Mouse (Mus musculus) embryo, embryonic 11 days (tissue): ENCODE measurements around the gene Bgn.

ENCODE experiments used
- DNase-seq: peaks from one replicate; pipeline ENCODE4 v3.0.0-alpha.2; 2015

The Bgn gene

DNA sequence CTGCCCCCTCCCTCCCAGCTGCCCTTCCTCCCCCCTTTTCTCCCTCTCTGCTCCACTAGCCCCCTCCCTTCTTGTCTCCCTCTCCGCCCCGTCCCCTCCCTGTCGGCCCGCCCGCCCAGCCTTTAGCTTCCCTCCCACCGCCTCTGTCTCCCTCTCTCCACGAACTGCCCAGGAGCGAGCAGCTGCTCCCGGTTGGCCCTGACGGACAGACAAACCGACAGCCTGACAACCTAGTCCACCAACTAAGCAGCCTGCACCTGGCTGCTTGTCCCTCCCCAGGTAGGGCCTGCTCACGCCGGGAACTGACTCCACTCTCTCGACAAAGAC is at the start of gene Bgn:
Bgn (plus strand) TSS at position 119 of the 327 bp plus-strand sequence.
- DNase-seq = peak; percentile 32

DNA sequence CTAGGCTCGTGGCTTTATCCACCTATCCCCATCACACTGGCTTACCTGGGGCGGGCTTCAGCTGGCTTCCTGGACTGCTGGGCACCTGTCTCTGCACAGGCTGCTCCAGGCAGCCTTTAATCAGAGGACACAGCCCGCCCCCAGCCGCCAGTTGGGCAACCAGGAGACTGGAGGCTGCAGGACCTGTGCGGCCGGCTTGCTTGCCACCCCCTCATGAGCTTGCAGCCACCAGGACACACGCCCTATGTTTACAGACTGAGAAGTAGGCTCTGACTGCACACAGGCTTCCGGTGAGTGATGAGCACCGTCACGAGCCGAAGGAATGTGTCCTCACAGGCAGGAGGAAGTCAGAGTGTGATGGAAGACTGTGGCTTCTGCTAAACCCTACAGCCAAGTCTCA is 48.1 kb upstream of the Bgn start, which contains the start of gene Trex2:
Trex2 (minus strand) TSS at position 93 of the 400 bp plus-strand sequence.
- no peak for DNase-seq

DNA sequence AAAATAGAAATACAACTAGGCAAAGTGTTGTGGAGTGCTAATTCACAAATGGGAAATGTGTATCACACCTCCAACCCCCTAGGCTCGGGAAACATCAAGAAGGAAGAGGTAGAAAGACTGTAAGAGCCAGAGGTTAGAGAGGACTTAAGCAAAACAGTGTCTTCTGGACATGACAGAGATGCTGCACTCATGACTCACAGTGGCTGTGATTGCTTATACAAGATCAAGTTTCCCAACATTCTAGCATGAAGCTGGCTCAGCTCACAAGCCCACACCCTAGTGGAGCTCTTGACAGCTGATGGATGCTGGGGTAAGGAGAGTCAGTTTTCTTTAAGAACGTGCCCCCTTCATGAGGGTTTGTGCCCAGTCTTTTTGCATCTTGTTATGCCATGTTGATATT is 42.0 kb upstream of the Bgn start:
- DNase-seq = no peak

DNA sequence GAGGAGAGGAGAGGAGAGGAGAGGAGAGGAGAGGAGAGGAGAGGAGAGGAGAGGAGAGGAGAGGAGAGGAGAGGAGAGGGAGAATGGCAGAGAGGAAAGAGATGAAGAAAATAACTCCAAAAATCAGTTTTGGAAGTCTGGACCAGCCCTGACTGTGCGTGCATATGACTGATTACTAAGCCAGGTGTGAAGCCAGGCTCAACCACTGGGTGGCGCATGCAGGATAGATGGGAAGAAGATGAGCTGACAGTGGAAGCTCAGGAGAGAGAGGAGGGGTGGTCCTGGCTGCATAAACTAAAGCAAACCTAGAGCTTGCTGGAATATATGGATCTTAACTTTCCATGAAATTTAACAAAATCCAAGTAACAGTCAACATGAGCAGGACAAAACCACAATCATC is 31.5 kb upstream of the Bgn start:
- DNase-seq = peak; percentile 46

DNA sequence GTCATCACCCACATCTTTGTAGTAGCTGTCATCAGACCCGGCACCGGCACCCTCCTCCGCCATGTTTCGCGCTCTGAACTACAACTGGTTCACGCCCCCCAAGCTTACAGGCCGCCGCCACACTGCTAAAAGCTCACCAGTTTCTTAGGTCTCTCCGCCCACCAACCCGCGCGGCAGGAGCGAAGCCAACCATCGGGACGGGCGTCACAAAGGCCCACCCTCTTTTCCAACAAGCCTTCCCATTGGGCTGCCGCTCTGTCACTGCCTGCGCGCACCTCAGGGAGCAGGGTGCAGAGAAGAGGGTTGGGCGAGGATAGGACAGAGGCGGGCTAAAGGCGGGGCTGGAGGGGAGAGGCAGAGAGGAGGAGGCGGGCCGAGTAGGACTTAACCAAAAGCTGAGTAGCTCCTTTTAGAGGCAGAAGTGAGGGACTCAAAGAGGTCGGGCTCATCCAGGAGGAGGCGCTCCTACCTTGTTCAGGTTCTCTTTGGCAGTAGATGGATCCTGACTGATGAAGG is 24.5 kb upstream of the Bgn start, which contains the start of gene Haus7:
Haus7 (minus strand) TSS at position 168 of the 516 bp plus-strand sequence.
- peak; percentile 92 for DNase-seq

DNA sequence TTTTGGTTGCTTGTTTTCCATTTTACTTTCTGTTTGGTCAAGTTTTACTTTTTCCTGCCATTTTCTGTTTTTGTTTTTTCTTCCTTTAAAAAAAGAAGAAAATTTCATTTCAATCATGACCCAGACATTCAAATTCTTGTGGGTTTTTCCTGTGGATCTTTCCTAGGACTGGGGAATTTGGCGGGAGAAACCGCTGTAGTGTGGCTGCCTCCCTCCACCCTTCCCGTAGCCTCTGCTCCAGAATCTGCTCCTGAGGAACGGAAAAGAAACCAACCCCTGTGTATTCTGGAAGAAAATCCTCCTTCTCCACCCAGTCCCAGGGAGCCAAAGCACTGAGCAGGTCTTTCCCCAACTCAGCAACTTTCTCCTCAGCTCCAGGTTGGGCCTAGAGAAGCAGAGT is 22.6 kb upstream of the Bgn start:
- no peak for DNase-seq

DNA sequence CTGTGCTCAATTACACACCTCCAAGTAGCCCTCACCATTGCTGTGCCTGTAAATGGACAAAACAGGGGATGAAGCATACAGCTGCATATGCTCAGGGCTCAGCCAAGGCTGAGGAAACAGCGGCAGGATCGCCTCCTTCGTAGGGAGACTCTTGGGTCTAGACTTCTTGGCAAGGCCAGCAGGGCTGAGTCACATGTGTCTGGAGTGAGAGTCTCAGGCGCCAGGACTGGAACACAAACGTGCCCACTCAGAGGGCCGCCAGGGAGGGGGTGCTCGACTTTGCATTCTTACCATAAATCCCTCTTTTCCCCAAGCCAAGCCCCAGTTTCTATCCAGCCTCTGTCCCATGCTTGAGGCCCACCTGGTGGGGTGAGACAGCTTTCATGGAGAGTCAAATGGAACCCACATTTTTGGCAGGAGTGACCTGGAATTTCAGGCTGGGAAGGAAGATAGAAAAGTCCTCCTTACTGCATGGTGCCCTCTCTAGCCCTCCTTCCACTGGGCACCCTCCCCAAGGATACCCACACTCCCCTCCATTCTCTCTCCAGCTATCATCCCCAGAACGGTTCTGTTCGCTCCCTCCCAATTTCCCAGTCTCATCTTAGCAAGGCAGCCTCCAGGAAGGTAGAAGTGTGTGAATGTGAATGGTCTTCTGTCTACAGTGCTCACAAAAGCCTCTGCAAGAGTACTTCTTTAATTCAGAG is 17.8 kb upstream of the Bgn start:
- no peak for DNase-seq

DNA sequence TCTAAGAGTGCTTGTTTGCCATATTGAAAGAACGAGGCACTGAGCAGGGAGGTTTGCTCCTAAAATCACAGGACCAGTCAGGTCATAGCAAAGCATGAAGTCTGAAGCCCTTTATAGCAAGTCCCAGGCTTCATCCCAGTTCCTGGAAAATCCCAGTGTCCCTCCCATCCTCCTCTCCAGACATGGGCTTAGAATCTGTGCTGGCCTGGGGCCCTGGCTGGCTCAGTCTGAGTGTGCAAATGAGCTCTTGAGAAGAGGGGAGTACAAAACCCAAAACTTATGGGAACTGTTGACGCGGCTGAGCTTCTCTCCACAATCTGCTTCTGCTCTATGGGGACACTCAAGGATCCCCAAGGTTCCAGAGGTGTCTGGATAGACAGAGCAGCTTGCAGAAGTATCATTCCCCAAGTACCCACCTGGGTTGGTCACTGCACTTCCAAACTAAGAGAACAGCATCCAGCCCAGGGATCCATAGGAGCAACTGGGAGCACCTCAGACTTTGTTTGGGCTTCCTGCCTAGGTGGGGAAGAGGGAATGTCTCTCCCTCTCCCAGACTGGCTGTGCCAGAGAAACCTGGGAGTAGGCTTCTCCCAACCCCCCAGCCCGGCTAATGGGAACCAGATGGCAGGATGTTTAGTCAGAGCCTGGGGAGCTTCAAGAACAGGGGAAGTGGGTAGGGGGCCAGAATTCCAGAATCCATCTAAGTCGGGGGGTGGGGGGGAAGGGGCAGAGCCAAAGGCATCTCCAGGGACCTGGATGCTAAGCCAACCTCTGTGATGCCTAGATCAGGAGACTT is 15.8 kb upstream of the Bgn start:
- DNase-seq = peak; percentile 73

DNA sequence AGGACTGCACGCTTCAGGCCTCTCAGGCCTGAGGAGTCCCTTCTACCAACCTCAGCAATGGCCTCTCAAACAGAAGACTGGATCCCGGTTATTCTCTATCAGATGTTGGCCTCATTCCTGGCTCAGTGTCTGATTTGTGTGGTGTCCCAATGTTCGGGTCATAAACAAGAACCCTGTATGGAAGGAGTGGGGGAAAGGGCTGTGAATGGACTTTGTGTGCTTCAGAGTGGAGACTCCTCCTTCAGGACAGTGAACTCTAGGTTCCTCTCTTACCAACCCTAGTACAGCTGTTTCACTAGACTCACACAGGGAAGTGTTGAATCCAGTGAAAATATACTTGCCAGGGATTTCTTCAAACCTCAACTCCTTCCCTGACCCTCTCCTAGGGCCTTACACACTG is 15.1 kb upstream of the Bgn start:
- no peak for DNase-seq

DNA sequence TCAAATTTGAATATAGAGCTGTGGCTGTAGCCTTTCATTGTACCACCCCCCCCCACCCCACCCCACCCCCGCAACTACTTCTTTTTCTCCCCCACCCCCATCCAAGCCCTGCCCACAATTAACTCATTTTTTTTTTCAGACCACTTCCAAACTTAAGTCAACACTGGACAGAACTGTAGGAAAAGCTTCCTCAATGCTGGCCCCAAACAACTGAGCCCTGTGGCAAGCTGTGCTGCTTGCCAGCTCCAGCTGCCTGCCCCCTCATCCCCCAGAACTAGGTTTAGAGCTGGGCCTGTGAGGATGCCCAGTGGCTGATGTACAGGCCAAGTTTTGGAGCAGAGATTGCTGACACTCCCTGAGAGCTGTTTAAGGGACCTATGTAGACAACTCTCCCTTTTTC is 14.7 kb upstream of the Bgn start:
- no peak for DNase-seq

DNA sequence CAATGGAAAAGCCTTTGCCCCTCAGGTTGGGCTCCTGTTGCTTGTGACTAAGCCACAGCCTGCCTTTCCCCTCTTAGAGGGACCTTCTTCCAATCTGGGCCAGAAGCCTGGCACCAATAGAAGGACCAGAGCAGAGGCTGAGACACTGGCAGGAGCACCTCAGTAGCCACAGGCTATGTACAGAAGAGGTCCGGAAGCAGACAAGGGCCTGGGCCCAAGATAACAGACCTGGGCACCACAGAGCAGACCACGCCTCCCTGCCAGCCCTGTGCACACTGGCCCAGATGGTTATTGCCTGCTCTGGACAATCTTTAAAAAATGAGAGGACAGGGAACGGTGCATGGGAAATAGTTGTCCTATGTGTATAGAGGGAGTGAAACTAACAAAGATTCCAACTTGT is 11.6 kb upstream of the Bgn start:
- no peak for DNase-seq

DNA sequence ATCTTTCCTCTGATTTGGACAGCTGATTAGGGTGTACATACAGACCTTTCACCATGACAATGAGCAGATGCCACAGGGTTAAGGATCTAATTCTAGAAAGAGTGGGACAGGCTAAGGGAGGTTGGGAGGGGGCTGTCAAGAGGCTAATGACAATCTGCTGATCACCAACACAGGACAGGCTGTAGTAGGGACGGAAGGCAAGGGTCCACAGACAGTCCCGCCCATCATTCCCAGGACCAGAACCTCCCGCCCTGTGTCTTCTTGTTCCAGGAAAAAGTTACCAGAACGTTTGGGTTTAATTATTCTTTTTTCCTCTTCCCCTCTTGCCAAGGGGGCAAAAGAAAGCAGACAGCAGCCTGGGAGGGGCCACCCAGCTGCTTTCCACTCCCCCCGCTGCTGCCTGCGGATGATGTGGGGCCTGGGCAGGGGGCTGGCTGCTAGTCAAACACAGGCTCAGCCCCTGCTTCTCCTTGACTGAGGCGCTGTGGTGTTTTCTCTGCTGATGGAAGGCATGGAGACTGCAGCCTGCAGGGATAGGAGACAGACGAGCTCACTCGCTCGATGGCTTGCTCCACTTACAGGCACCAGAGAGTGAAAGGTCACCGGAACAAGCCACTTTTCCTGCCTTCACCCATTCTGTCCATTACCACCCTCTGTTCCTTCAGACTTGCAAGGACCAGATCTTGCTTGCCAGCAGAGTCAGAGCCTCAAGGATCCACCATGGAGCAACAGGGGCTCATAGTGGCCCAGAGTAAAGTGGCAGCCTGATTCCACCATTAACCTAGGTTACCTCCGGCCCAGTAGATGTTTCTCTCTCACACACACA is 8.8 kb upstream of the Bgn start:
- peak; percentile 30 for DNase-seq

DNA sequence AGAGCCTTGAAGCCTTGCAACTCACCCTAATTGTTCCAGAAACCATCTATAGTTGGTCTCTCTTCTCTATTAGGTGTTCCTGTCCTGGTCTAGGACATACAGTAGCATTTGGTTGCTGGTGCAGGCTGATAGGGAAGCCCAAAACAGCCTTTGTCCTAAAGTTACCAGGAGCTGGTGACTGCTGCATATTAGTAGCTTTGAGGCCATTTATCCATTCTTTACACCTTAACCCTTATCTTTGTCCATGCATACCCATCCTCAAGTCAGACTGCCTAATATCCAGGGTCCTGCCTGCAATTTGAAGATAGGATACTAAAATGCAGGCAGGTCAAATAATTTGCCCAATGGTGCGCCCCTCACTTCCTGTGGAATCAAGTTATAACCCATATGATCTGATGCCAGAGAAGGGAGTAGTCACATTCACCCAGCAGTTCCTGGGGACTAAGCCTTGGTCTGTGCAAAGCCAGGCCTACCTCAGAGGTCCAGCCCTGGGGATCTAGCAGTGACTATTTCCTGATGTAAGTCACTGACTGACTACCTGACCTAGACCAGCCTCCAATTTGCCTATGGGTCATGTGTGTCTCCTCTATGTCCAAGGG is 7.6 kb upstream of the Bgn start:
- DNase-seq = no peak

DNA sequence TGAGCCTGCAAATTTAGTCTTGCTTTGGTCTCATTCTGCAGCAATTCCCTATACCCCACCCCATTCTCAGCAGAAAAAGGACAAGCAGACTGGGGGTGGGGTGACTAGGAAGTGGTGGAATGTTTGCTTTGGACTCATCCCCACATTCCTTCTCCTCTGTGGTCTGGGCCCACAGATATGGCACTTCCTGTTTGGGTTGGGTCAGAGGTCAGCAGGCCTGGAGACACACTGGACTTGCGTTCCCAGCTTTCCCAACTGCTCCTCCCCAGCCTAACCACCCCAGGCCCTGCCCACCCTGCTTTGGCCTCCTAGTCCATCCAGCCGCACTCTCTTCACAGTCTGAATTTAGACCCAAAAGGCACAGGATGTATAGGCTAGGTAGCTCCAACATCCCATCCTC is 6.8 kb upstream of the Bgn start:
- peak; percentile 38 for DNase-seq

DNA sequence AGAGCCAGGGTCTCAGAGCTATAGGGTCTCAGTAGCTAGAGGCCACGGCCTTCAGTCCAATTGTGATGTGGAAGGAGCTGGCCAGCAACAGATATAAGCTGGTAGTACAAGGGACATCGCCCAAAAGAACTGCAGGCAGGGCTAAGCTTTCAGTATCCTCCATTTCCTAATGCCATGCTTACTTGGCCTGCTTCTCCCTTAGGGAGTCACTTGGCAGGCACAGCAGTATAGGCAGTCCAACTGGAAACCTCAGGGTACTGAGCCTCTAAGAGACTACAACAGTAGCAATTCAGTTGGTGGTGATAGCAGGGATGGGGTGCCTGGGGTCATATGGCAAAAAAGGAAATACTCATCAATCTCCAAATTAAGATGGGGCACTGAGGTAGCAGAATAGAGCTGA is 5.9 kb upstream of the Bgn start:
- no peak for DNase-seq

DNA sequence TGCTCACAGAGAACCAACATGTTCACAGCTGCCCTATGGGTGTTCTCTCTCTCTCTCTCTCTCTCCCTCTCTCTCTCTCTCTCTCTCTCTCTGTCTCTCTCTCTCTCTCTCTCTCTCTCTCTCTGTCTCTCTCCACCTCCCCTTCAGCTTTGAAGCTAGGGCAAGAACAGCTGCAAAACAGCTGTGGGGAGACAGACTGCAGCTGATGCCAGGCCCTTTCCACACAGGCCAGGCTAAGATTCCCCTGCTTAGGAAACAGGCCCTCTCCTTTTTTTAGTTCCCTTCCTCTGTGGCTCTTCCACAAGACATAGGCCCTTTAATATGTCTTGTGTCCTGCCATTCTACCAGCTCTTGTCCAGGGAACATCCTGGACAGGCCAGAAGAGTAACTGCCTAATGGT is 3.7 kb upstream of the Bgn start:
- DNase-seq = no peak

DNA sequence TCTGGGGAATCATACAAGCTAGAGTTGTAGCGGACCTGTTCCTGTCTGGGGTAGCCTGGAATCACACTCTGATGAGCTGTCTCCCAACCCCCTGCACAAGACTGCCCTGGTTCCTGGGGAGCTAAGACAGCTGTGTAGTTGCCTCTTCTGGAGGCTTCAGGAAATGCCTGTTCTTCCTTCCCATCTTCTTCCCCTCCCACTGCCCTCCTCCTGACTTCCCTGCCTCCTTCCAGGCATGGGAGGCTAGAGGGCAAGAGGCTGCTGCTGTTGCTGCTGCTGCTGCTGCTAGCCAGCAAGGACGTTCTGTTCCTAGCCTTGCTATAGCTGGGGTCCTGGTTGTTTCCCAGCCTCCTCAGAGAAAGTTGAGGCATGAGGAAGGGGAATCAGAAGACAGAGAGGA is 3.1 kb upstream of the Bgn start:
- DNase-seq = no peak

DNA sequence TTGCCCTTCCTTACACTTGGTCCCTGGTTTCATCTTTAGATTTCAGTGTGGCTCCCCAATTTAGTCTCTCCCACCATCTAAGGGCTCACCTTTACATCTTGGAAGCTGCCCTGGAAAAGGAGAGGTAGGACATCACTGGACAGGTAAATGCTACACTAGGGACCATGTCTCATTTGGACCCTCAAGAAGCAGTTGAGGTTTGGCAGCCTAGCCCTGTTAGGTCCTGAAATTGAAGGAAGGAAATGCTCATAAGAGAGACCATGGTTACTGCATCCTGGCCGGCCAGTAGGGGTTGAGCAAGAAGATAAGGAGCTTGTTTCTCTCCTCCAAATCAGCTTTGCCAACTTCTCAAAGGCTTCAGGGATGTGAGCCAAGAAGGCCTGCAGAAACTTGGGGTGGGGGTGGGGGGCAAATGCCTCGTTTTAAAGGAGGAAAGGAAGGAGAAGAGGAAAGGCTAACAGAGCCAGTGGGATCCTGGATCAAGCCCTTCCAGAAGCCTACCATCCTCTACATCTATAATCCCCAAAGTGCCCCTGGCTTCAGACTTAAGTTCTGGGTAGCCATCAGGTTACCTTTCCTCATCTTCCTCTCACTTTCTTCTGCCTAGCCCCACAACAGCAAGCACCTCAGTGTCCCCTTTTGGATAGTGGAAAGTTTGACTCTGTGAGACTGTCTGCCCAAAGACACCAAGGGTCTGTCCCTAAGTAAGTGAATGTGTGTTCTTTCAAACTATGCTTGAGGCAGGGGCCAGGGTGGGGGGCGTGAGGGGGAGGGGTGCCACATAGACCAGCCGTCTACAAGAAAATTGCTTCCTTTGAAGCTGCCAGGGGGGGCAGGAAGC is 539 bp upstream of the Bgn start:
- no peak for DNase-seq

DNA sequence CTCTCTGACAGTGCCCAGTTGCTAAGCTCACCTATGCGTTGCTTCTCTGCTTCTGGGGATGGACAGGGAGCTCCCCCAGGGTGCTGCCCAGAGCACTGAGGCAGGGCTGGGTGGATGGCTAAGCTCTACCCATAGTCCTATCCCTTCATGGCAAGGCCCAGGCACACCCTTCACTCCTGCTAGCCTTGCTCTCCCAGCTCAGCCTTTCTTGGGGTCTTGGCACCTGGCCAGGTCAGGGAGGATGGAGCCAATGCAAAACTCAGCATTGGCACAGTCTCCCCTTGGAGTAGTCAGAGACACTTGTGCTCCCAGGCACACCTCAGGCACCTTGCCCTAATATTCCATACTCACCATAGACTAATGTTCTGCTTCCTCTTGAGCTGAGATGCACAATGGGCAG is 674 bp downstream of the Bgn start:
- no peak for DNase-seq

DNA sequence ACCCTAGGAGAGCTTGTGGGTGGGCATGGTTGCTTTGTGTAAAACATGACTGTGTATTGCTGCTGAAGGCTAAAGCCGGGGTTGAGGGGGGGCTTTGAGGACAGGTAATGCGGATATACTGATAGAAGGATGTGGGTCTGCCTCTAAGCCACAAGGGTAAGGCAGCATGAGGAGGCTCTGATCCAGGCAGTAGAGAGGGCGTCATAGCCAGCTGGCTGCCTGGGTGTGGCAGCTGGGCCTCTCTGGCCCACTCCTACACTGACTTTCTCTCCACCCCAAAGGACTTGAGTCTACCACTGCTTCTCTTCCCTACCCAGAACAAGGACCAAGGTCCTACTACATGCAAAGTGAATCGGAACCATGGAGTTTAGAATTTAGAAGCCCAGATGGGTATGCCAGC is 1.5 kb downstream of the Bgn start:
- DNase-seq = no peak

DNA sequence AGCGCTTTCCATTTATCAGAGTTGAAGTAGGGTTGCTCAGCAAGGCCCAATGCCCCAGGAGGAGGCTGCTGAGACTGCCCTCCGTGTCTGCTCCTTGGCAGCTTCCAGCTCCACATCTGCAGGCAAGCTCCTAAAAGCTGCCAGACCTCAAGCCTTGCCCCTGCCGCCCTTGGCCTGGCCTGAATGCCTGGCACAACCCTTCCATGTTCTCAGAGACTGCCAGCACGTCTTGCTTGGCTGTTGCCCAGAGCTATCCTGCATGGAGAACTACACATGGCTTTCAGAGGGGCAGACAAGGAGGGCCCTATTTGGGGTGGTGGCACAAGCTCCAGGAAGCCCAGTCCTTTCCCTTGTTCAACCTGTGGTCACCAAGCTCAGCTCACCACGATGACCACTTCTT is 3.5 kb downstream of the Bgn start:
- no peak for DNase-seq

DNA sequence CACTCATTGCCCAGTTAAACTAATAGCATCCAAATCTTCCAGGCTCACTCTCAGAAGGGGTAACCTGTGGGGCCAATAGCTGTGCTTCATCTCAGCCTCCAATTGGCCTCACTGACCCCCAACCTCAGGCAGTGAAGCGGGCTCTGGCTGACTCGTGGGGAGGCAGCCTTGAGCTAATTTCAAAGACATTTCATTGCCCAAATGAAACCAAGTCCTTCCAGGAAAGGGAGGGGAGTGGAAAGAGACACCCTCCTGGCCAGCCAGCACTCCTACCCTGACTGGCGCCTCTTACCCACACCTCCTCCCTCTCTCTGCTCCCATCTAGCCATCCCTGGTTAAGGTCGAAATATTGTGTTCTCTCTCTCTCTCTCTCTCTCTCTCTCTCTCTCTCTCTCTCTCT is 6.8 kb downstream of the Bgn start:
- DNase-seq = no peak
